Mouse (Mus musculus) CH12.LX (cell line): ENCODE measurements around the gene Psme3. TPM values are rescaled to one million over a fixed set of nuclear protein-coding genes. Genes with fewer than 3 reads are reported as not detected.
A peak's percentile ranks its signal among the peaks of the same experiment; 100 is the strongest.

ENCODE experiments used
- DNase-seq: peaks from one replicate; pipeline ENCODE4 v3.0.0-alpha.2; 2013; ENCODE audit errors: extremely low read depth
- H3K27ac ChIP-seq: 2 replicates; pipeline ENCODE4 v1.5.1; 2012; ENCODE audit warnings: low read depth, mild to moderate bottlenecking, control low read depth, moderate library complexity; ENCODE audit not compliant: insufficient read depth
- H3K27me3 ChIP-seq: replicated peaks from 2 replicates; pipeline ENCODE3; 2012; ENCODE audit warnings: inconsistent platforms
- H3K36me3 ChIP-seq, 2 experiments: replicated peaks in 1 of 2; 2 replicates each; pipeline versions ENCODE3 to v1.6.1; 2012; ENCODE audit warnings: inconsistent platforms in 1 of 2, low read length in 1 of 2, mild to moderate bottlenecking in 1 of 2, mixed read lengths in 1 of 2, moderate library complexity in 1 of 2; ENCODE audit not compliant: control insufficient read depth in 1 of 2, insufficient read depth in 1 of 2
- H3K4me1 ChIP-seq, 2 experiments: 2 replicates each; pipeline ENCODE4 v1.6.1; 2012; ENCODE audit warnings: inconsistent platforms in 1 of 2, moderate library complexity in 1 of 2; ENCODE audit not compliant: insufficient read depth in 2 of 2, control insufficient read depth in 1 of 2
- H3K4me2 ChIP-seq: 2 replicates; pipeline ENCODE4 v1.6.1; 2012; ENCODE audit warnings: low read depth, mild to moderate bottlenecking, control low read depth; ENCODE audit not compliant: poor library complexity, insufficient read depth, severe bottlenecking
- H3K4me3 ChIP-seq, 3 experiments: fragments of 150-350 bp in 1 of 3; sonication (generic) in 1 of 3; replicated peaks in 1 of 3; 2 replicates each; pipeline versions ENCODE3 to v1.5.1; 2011 to 2012; ENCODE audit warnings: low read depth in 2 of 3, low read length in 2 of 3, mild to moderate bottlenecking in 2 of 3, moderate library complexity in 2 of 3, control low read depth in 1 of 3, improper control_type of control experiment in 1 of 3, inconsistent platforms in 1 of 3, mixed read lengths in 1 of 3; ENCODE audit not compliant: poor library complexity in 1 of 3
- H3K79me2 ChIP-seq: replicated peaks from 2 replicates; pipeline ENCODE4 v1.6.1; 2012; ENCODE audit warnings: mild to moderate bottlenecking, moderate library complexity; ENCODE audit not compliant: control insufficient read depth, poor library complexity, insufficient read depth, severe bottlenecking; ENCODE audit errors: extremely low read depth
- H3K9ac ChIP-seq: 2 replicates; pipeline ENCODE4 v1.6.1; 2012; ENCODE audit warnings: low read depth, mild to moderate bottlenecking, control low read depth, moderate library complexity; ENCODE audit not compliant: insufficient read depth
- H3K9me3 ChIP-seq: replicated peaks from 2 replicates; pipeline ENCODE3; 2012; ENCODE audit warnings: low read length, inconsistent platforms, mixed read lengths
- BHLHE40 ChIP-seq: IDR thresholded peaks from 2 replicates; pipeline ENCODE4 v1.6.1; 2011; ENCODE audit warnings: mild to moderate bottlenecking, low read depth, low read length, improper control_type of control experiment
- CHD1 ChIP-seq: IDR thresholded peaks from 2 replicates; pipeline ENCODE4 v1.6.1; 2012; ENCODE audit warnings: low read depth, low read length, improper control_type of control experiment, inconsistent platforms
- CHD2 ChIP-seq: IDR thresholded peaks from 2 replicates; pipeline ENCODE4 v1.6.1; 2011; ENCODE audit warnings: low read length, improper control_type of control experiment
- CTCF ChIP-seq, 2 experiments: IDR thresholded peaks in 1 of 2; conservative IDR thresholded peaks in 1 of 2; 2 replicates each; pipeline ENCODE4 v1.5.1; 2011 to 2012; ENCODE audit warnings: low read depth in 2 of 2, low read length in 2 of 2, improper control_type of control experiment in 1 of 2, inconsistent platforms in 1 of 2, mild to moderate bottlenecking in 1 of 2, moderate library complexity in 1 of 2
- E2F4 ChIP-seq: IDR thresholded peaks from 2 replicates; pipeline ENCODE4 v1.6.1; 2011; ENCODE audit warnings: low read depth, low read length, improper control_type of control experiment; ENCODE audit not compliant: insufficient replicate concordance
- ELF1 ChIP-seq: IDR thresholded peaks from 2 replicates; pipeline ENCODE4 v1.6.1; 2014; ENCODE audit warnings: low read depth, mild to moderate bottlenecking, inconsistent platforms, low read length, improper control_type of control experiment
- EP300 ChIP-seq: IDR thresholded peaks from 2 replicates; pipeline ENCODE4 v1.6.1; 2011; ENCODE audit warnings: low read length, improper control_type of control experiment
- ETS1 ChIP-seq: conservative IDR thresholded peaks from 2 replicates; pipeline ENCODE4 v1.6.1; 2012; ENCODE audit warnings: low read depth, mild to moderate bottlenecking, inconsistent platforms, low read length, improper control_type of control experiment, moderate library complexity
- GABPA ChIP-seq: IDR thresholded peaks from 2 replicates; pipeline ENCODE4 v1.6.1; 2012; ENCODE audit warnings: low read depth, low read length, improper control_type of control experiment, inconsistent platforms; ENCODE audit not compliant: insufficient replicate concordance
- HCFC1 ChIP-seq: IDR thresholded peaks from 2 replicates; pipeline ENCODE4 v1.6.1; 2012; ENCODE audit warnings: low read depth, mild to moderate bottlenecking, inconsistent platforms, low read length, improper control_type of control experiment
- IRF4 ChIP-seq: IDR thresholded peaks from 2 replicates; pipeline ENCODE4 v1.6.1; 2014; ENCODE audit warnings: low read depth, mild to moderate bottlenecking, inconsistent platforms, low read length, improper control_type of control experiment
- JUND ChIP-seq: conservative IDR thresholded peaks from 2 replicates; pipeline ENCODE4 v1.6.1; 2011; ENCODE audit warnings: low read depth, low read length, improper control_type of control experiment
- KAT2A ChIP-seq: IDR thresholded peaks from 2 replicates; pipeline ENCODE4 v1.6.1; 2012; ENCODE audit warnings: low read length, improper control_type of control experiment, inconsistent platforms; ENCODE audit not compliant: insufficient replicate concordance
- MAFK ChIP-seq: IDR thresholded peaks from 2 replicates; pipeline ENCODE4 v1.6.1; 2011; ENCODE audit warnings: low read length, improper control_type of control experiment; ENCODE audit not compliant: insufficient replicate concordance
- MAX ChIP-seq: IDR thresholded peaks from 2 replicates; pipeline ENCODE4 v1.6.1; 2011; ENCODE audit warnings: low read length, improper control_type of control experiment
- MAZ ChIP-seq: IDR thresholded peaks from 2 replicates; pipeline ENCODE4 v1.6.1; 2012; ENCODE audit warnings: low read depth, mild to moderate bottlenecking, inconsistent platforms, low read length, improper control_type of control experiment, moderate library complexity
- MEF2A ChIP-seq: IDR thresholded peaks from 2 replicates; pipeline ENCODE4 v1.6.1; 2014; ENCODE audit warnings: low read depth, mild to moderate bottlenecking, inconsistent platforms, low read length, improper control_type of control experiment, borderline replicate concordance
- MXI1 ChIP-seq: IDR thresholded peaks from 2 replicates; pipeline ENCODE4 v1.6.1; 2011; ENCODE audit warnings: mild to moderate bottlenecking, low read depth, low read length, improper control_type of control experiment
- MYC ChIP-seq: IDR thresholded peaks from 2 replicates; pipeline ENCODE4 v1.6.1; 2011; ENCODE audit warnings: low read depth, mild to moderate bottlenecking, improper control_type of control experiment, low read length
- NELFE ChIP-seq: IDR thresholded peaks from 2 replicates; pipeline ENCODE4 v1.6.1; 2011; ENCODE audit warnings: low read depth, low read length, improper control_type of control experiment
- NRF1 ChIP-seq: IDR thresholded peaks from 2 replicates; pipeline ENCODE4 v1.6.1; 2014; ENCODE audit warnings: low read depth, mild to moderate bottlenecking, inconsistent platforms, low read length, improper control_type of control experiment, moderate library complexity
- PAX5 ChIP-seq: IDR thresholded peaks from 2 replicates; pipeline ENCODE4 v1.6.1; 2012; ENCODE audit warnings: low read length, inconsistent platforms, mixed read lengths
- POLR2A ChIP-seq: IDR thresholded peaks from 2 replicates; pipeline ENCODE4 v1.6.1; 2011; ENCODE audit warnings: low read depth, mild to moderate bottlenecking, improper control_type of control experiment, low read length
- POLR2AphosphoS2 ChIP-seq: IDR thresholded peaks from 2 replicates; pipeline ENCODE4 v1.6.1; 2011; ENCODE audit warnings: low read depth, low read length, improper control_type of control experiment
- RAD21 ChIP-seq: IDR thresholded peaks from 2 replicates; pipeline ENCODE4 v1.6.1; 2011; ENCODE audit warnings: low read depth, mild to moderate bottlenecking, low read length, improper control_type of control experiment, moderate library complexity
- RCOR1 ChIP-seq: conservative IDR thresholded peaks from 2 replicates; pipeline ENCODE4 v1.6.1; 2012; ENCODE audit warnings: low read depth, mild to moderate bottlenecking, inconsistent platforms, low read length, improper control_type of control experiment
- SIN3A ChIP-seq: IDR thresholded peaks from 2 replicates; pipeline ENCODE4 v1.6.1; 2012; ENCODE audit warnings: low read length, improper control_type of control experiment, inconsistent platforms
- SMC3 ChIP-seq: IDR thresholded peaks from 2 replicates; pipeline ENCODE4 v1.6.1; 2011; ENCODE audit warnings: low read depth, low read length, improper control_type of control experiment
- TBP ChIP-seq: conservative IDR thresholded peaks from 2 replicates; pipeline ENCODE4 v1.6.1; 2011; ENCODE audit warnings: low read depth, low read length, improper control_type of control experiment
- TCF12 ChIP-seq: IDR thresholded peaks from 2 replicates; pipeline ENCODE4 v1.6.1; 2014; ENCODE audit warnings: low read depth, mild to moderate bottlenecking, inconsistent platforms, low read length, improper control_type of control experiment
- UBTF ChIP-seq: IDR thresholded peaks from 2 replicates; pipeline ENCODE4 v1.6.1; 2012; ENCODE audit warnings: low read depth, mild to moderate bottlenecking, inconsistent platforms, low read length, improper control_type of control experiment, moderate library complexity
- USF1 ChIP-seq: IDR thresholded peaks from 2 replicates; pipeline ENCODE4 v1.6.1; 2014; ENCODE audit warnings: low read depth, mild to moderate bottlenecking, inconsistent platforms, low read length, improper control_type of control experiment
- USF2 ChIP-seq: conservative IDR thresholded peaks from 2 replicates; pipeline ENCODE4 v1.6.1; 2011; ENCODE audit warnings: low read depth, low read length, improper control_type of control experiment
- ZC3H11A ChIP-seq: IDR thresholded peaks from 2 replicates; pipeline ENCODE4 v1.6.1; 2012; ENCODE audit warnings: low read depth, mild to moderate bottlenecking, inconsistent platforms, low read length, improper control_type of control experiment
- ZKSCAN1 ChIP-seq: IDR thresholded peaks from 2 replicates; pipeline ENCODE4 v1.6.1; 2012; ENCODE audit warnings: low read depth, inconsistent platforms, low read length, improper control_type of control experiment, borderline replicate concordance
- ZMIZ1 ChIP-seq: IDR thresholded peaks from 2 replicates; pipeline ENCODE4 v1.6.1; 2012; ENCODE audit warnings: low read depth, mild to moderate bottlenecking, inconsistent platforms, low read length, improper control_type of control experiment
- ZNF384 ChIP-seq: IDR thresholded peaks from 2 replicates; pipeline ENCODE4 v1.6.1; 2012; ENCODE audit warnings: low read depth, low read length, improper control_type of control experiment, inconsistent platforms
- dilution Hi-C: fragments of 300-500 bp; cut with MboI; formaldehyde crosslinking; loops from 2 replicates; pipeline ENCODE4 v1.14.3; 2020; ENCODE audit warnings: low sequenced_read_pairs; ENCODE audit not compliant: extremely low pct_unique_long_range_greater_than_20kb, extremely low pct_ligation_motif_present
- in situ Hi-C: fragments of 300-500 bp; cut with MboI; formaldehyde crosslinking; loops from 3 replicates; pipeline ENCODE4 v1.14.3; 2019; ENCODE audit warnings: low sequenced_read_pairs, low pct_ligation_motif_present, low pct_unique_long_range_greater_than_20kb, mixed read lengths
- polyA plus RNA-seq: library from polyadenylated mRNA; unstranded; fragments of >175 nt; gene quantifications from 2 replicates; pipeline ENCODE4 v1.2.1, GENCODE M21; 2012; ENCODE audit warnings: low read depth; ENCODE audit not compliant: insufficient read length
- total RNA-seq, 2 experiments: library from RNA; depleted of rRNA; stranded (reverse); fragments of 300-350 nt in 1 of 2; fragments of >200 nt in 1 of 2; gene quantifications; 2 replicates each; pipeline ENCODE4 v1.2.3; 2012 to 2014

Psme3 gene
- 86.1 and 108 TPM in 2 replicates for total RNA-seq (2012; rRNA removed)
- total RNA-seq (2014; rRNA removed), result 199 and 208 TPM in 2 replicates
- polyA plus RNA-seq, result 496 and 527 TPM in 2 replicates

DNA sequence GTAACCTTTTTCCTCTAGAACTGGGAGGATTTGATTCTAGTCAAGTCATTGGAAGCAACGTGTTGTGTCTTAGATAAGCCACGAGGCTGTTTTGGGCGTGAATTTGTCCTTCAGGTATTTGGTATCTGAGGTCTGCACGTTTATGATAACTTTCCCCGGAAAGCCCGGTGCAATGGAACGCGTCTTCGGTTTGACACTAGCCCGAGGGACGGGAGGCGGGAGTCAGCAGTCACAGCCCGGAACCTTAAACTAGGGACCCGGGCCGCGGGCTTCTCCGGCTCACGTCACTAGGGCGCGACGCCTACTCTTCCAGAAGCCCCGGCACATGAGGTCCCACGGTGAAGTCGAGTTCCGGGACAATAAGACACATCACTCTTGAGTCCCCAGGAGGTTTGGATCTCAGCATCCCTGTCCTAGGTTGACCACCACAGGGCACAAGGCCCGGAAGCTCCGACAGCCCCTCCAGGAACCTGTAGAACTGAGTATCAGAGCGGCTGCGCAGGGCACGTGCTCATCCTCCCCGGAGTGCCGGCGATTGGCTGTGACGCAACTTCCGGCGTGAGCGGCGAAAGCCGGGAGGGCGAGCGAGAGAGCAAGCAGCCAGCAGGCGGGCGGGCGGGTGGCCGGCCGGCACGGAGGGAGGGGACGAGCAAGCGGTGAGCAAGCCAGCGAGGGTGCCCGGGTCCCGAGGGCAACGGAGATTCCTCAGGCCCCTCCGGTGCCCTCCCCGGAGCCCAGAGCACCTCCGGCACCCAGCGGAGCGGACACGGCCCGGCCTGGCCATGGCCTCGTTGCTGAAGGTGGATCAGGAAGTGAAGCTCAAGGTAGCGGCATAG, at the start of gene Psme3:
Gene Psme3, plus strand, starts transcription at position 549 of the 836 bp plus-strand sequence.
- Histone ChIP-seq H3K79me2 (peaks cover 36% of the 10 kb centered on the region), H3K36me3 (peaks cover 28 to 36% of the 10 kb centered on the region in 2 experiments), H3K27ac (peak within 1 kb of the TSS; percentile 75), H3K9ac (peak within 1 kb of the TSS; percentile 93), H3K4me3 (peak within 1 kb of the TSS; percentile 90 to 97 (median 94)), H3K4me2 (peak within 1 kb of the TSS; percentile 99), H3K27me3 (no peaks in the 10 kb centered on the region), H3K4me1 (peaks cover 6 to 28% of the 10 kb centered on the region in 2 experiments), H3K9me3 (no peaks in the 10 kb centered on the region)
- in situ Hi-C loops, result no loop called here
- DNase-seq, result peak; percentile 96
- dilution Hi-C loops, result no loop called here
- TF ChIP-seq IRF4 (peak; percentile 55; the same call in 1 of the 2 replicates), ZMIZ1 (peak; percentile 92), MAZ (peak; percentile 78), NELFE (peak; percentile 71; the same call in 1 of the 2 replicates), CHD2 (no peak), RCOR1 (0 out of 2 replicates have a peak, but pooled peaks have one; percentile 67), MYC (peak; percentile 100), SIN3A (peak; percentile 90; the same call in 1 of the 2 replicates), PAX5 (no peak), ZC3H11A (no peak), TCF12 (peak; percentile 84), MAX (peak; percentile 99), E2F4 (peak; percentile 75; the same call in 1 of the 2 replicates), USF1 (peak; percentile 77), JUND (no peak), NRF1 (peak; percentile 83), CHD1 (no peak), EP300 (no peak), POLR2AphosphoS2 (0 out of 2 replicates have a peak, but pooled peaks have one; percentile 31), MEF2A (peak; percentile 11; the same call in 1 of the 2 replicates), KAT2A (peak; percentile 58; the same call in 1 of the 2 replicates), CTCF (conservative IDR thresholded peaks at IDR 0.05 in 1 of 2, IDR thresholded peaks at IDR 0.05 in 1 of 2; ENCODE audit: low read depth in 2 of 2, low read length in 2 of 2) (no peak), BHLHE40 (peak; percentile 99), ZKSCAN1 (no peak), HCFC1 (peak; percentile 86), ETS1 (peak; percentile 19; the same call in 1 of the 2 replicates), ZNF384 (no peak), MAFK (no peak), ELF1 (peak; percentile 86), USF2 (peak; percentile 63), SMC3 (no peak), TBP (peak; percentile 68), UBTF (peak; percentile 73), RAD21 (no peak), MXI1 (peak; percentile 99), GABPA (no peak; the same call in 1 of the 2 replicates), POLR2A (peak; percentile 92)
